Mouse (Mus musculus): ENCODE data around the gene Carmil1. TPM values are rescaled to one million over a fixed set of nuclear protein-coding genes. Genes with fewer than 3 reads are reported as not detected.

Gene Carmil1
- polyA plus RNA-seq, 1 experiment: 2.6 TPM

- no peak overlapping the region for H3K4me2 ChIP-seq (ENCODE audit: low read depth)
- no peak overlapping the region for H3K4me3 ChIP-seq
- H3ac ChIP-seq (ENCODE audit: control insufficient read depth, insufficient read length): no peak overlapping the region
- H3K36me3 ChIP-seq (ENCODE audit: control insufficient read depth, insufficient read depth): no peaks in the 10 kb centered on the region
- H3K27me3 ChIP-seq (ENCODE audit: control insufficient read depth, insufficient read depth, insufficient read length): no peaks in the 10 kb centered on the region
- H3K79me2 ChIP-seq (ENCODE audit: control insufficient read depth, insufficient read depth): no peaks in the 10 kb centered on the region
- TF ChIP-seq REST (IDR thresholded peaks at IDR 0.05; ENCODE audit: insufficient read depth, insufficient read length) (no peak), TCF12 (IDR thresholded peaks at IDR 0.05; ENCODE audit: insufficient read depth, poor library complexity, severe bottlenecking) (no peak), MYOD1 (IDR thresholded peaks at IDR 0.05; ENCODE audit: control insufficient read depth in 1 of 3, insufficient read length in 2 of 3, low read depth in 2 of 3) (no peak), CEBPB (IDR thresholded peaks at IDR 0.05; ENCODE audit: insufficient read depth, poor library complexity, severe bottlenecking) (no peak), POLR2AphosphoS2 (IDR thresholded peaks at IDR 0.05; ENCODE audit: insufficient read length, low read depth) (no peak), TCF3 (IDR thresholded peaks at IDR 0.05; ENCODE audit: insufficient read length, low read depth) (no peak), E2F4 (IDR thresholded peaks at IDR 0.05; ENCODE audit: insufficient read depth) (no peak), USF1 (IDR thresholded peaks at IDR 0.05; ENCODE audit: low read depth) (no peak), MYOG (IDR thresholded peaks at IDR 0.05; ENCODE audit: control insufficient read depth in 1 of 3, insufficient read depth in 1 of 3, insufficient read length in 2 of 3, low read depth in 2 of 3) (no peak), MAX (IDR thresholded peaks at IDR 0.05; ENCODE audit: low read depth) (no peak), SRF (IDR thresholded peaks at IDR 0.05; ENCODE audit: control insufficient read depth, insufficient read length, low read depth) (no peak), POLR2A (IDR thresholded peaks at IDR 0.05; ENCODE audit: insufficient read length, low read depth) (no peak)
Observed at GRCm38 (mm10) chr13:24253551-24253950, 27.0 kb downstream of the Carmil1 start.

GRCm38 (mm10) chr13:24251236-24251635, 29.4 kb downstream of the Carmil1 start:
- TF ChIP-seq MYOG (IDR thresholded peaks at IDR 0.05; ENCODE audit: control insufficient read depth in 1 of 3, insufficient read depth in 1 of 3, insufficient read length in 2 of 3, low read depth in 2 of 3): no peak
- TF ChIP-seq USF1 (IDR thresholded peaks at IDR 0.05; ENCODE audit: low read depth): no peak
- TF ChIP-seq POLR2A (IDR thresholded peaks at IDR 0.05; ENCODE audit: insufficient read length, low read depth): no peak
- TF ChIP-seq CEBPB (IDR thresholded peaks at IDR 0.05; ENCODE audit: insufficient read depth, poor library complexity, severe bottlenecking): no peak
- no peak for TF ChIP-seq SRF (IDR thresholded peaks at IDR 0.05; ENCODE audit: control insufficient read depth, insufficient read length, low read depth)
- TF ChIP-seq MYOD1 (IDR thresholded peaks at IDR 0.05; ENCODE audit: control insufficient read depth in 1 of 3, insufficient read length in 2 of 3, low read depth in 2 of 3): no peak
- TF ChIP-seq TCF12 (IDR thresholded peaks at IDR 0.05; ENCODE audit: insufficient read depth, poor library complexity, severe bottlenecking): no peak
- TF ChIP-seq TCF3 (IDR thresholded peaks at IDR 0.05; ENCODE audit: insufficient read length, low read depth): no peak
- TF ChIP-seq REST (IDR thresholded peaks at IDR 0.05; ENCODE audit: insufficient read depth, insufficient read length): no peak
- TF ChIP-seq E2F4 (IDR thresholded peaks at IDR 0.05; ENCODE audit: insufficient read depth): no peak
- TF ChIP-seq MAX (IDR thresholded peaks at IDR 0.05; ENCODE audit: low read depth): no peak
- TF ChIP-seq POLR2AphosphoS2 (IDR thresholded peaks at IDR 0.05; ENCODE audit: insufficient read length, low read depth): no peak
- H3K36me3 ChIP-seq (ENCODE audit: control insufficient read depth, insufficient read depth): no peaks in the 10 kb centered on the region
- H3K27me3 ChIP-seq (ENCODE audit: control insufficient read depth, insufficient read depth, insufficient read length): no peaks in the 10 kb centered on the region
- no peaks in the 10 kb centered on the region for H3K79me2 ChIP-seq (ENCODE audit: control insufficient read depth, insufficient read depth)
- no peak overlapping the region for H3K4me2 ChIP-seq (ENCODE audit: low read depth)
- H3K4me3 ChIP-seq: no peak overlapping the region
- no peak overlapping the region for H3ac ChIP-seq (ENCODE audit: control insufficient read depth, insufficient read length)

- no peaks in the 10 kb centered on the region for H3K27me3 ChIP-seq (ENCODE audit: control insufficient read depth, insufficient read depth, insufficient read length)
- TF ChIP-seq CEBPB (IDR thresholded peaks at IDR 0.05; ENCODE audit: insufficient read depth, poor library complexity, severe bottlenecking) (no peak), REST (IDR thresholded peaks at IDR 0.05; ENCODE audit: insufficient read depth, insufficient read length) (no peak), TCF3 (IDR thresholded peaks at IDR 0.05; ENCODE audit: insufficient read length, low read depth) (no peak), E2F4 (IDR thresholded peaks at IDR 0.05; ENCODE audit: insufficient read depth) (no peak), MAX (IDR thresholded peaks at IDR 0.05; ENCODE audit: low read depth) (no peak), MYOG (IDR thresholded peaks at IDR 0.05; ENCODE audit: control insufficient read depth in 1 of 3, insufficient read depth in 1 of 3, insufficient read length in 2 of 3, low read depth in 2 of 3) (no peak), POLR2AphosphoS2 (IDR thresholded peaks at IDR 0.05; ENCODE audit: insufficient read length, low read depth) (no peak), SRF (IDR thresholded peaks at IDR 0.05; ENCODE audit: control insufficient read depth, insufficient read length, low read depth) (no peak), TCF12 (IDR thresholded peaks at IDR 0.05; ENCODE audit: insufficient read depth, poor library complexity, severe bottlenecking) (no peak), MYOD1 (IDR thresholded peaks at IDR 0.05; ENCODE audit: control insufficient read depth in 1 of 3, insufficient read length in 2 of 3, low read depth in 2 of 3) (no peak), POLR2A (IDR thresholded peaks at IDR 0.05; ENCODE audit: insufficient read length, low read depth) (no peak), USF1 (IDR thresholded peaks at IDR 0.05; ENCODE audit: low read depth) (no peak)
- H3K36me3 ChIP-seq (ENCODE audit: control insufficient read depth, insufficient read depth): no peaks in the 10 kb centered on the region
- H3K4me2 ChIP-seq (ENCODE audit: low read depth): no peak overlapping the region
- H3ac ChIP-seq (ENCODE audit: control insufficient read depth, insufficient read length): no peak overlapping the region
- H3K79me2 ChIP-seq (ENCODE audit: control insufficient read depth, insufficient read depth): no peaks in the 10 kb centered on the region
- no peak overlapping the region for H3K4me3 ChIP-seq
Observed at GRCm38 (mm10) chr13:24247928-24248327, 32.7 kb downstream of the Carmil1 start.

GRCm38 (mm10) chr13:24247441-24247840, 33.2 kb downstream of the Carmil1 start:
- H3ac ChIP-seq (ENCODE audit: control insufficient read depth, insufficient read length): no peak overlapping the region
- H3K4me2 ChIP-seq (ENCODE audit: low read depth): no peak overlapping the region
- TF ChIP-seq MYOG (IDR thresholded peaks at IDR 0.05; ENCODE audit: control insufficient read depth in 1 of 3, insufficient read depth in 1 of 3, insufficient read length in 2 of 3, low read depth in 2 of 3) (no peak), SRF (IDR thresholded peaks at IDR 0.05; ENCODE audit: control insufficient read depth, insufficient read length, low read depth) (no peak), USF1 (IDR thresholded peaks at IDR 0.05; ENCODE audit: low read depth) (no peak), TCF3 (IDR thresholded peaks at IDR 0.05; ENCODE audit: insufficient read length, low read depth) (no peak), TCF12 (IDR thresholded peaks at IDR 0.05; ENCODE audit: insufficient read depth, poor library complexity, severe bottlenecking) (no peak), MYOD1 (IDR thresholded peaks at IDR 0.05; ENCODE audit: control insufficient read depth in 1 of 3, insufficient read length in 2 of 3, low read depth in 2 of 3) (no peak), POLR2A (IDR thresholded peaks at IDR 0.05; ENCODE audit: insufficient read length, low read depth) (no peak), CEBPB (IDR thresholded peaks at IDR 0.05; ENCODE audit: insufficient read depth, poor library complexity, severe bottlenecking) (no peak), MAX (IDR thresholded peaks at IDR 0.05; ENCODE audit: low read depth) (no peak), E2F4 (IDR thresholded peaks at IDR 0.05; ENCODE audit: insufficient read depth) (no peak), POLR2AphosphoS2 (IDR thresholded peaks at IDR 0.05; ENCODE audit: insufficient read length, low read depth) (no peak), REST (IDR thresholded peaks at IDR 0.05; ENCODE audit: insufficient read depth, insufficient read length) (no peak)
- H3K4me3 ChIP-seq: no peak overlapping the region
- no peaks in the 10 kb centered on the region for H3K27me3 ChIP-seq (ENCODE audit: control insufficient read depth, insufficient read depth, insufficient read length)
- no peaks in the 10 kb centered on the region for H3K79me2 ChIP-seq (ENCODE audit: control insufficient read depth, insufficient read depth)
- no peaks in the 10 kb centered on the region for H3K36me3 ChIP-seq (ENCODE audit: control insufficient read depth, insufficient read depth)

Data from myocyte (in vitro differentiated cells).